Mouse (Mus musculus) gastrocnemius, postnatal 14 days (tissue): Measurements from ENCODE around the gene Usp9x. TPM values are rescaled to one million over a fixed set of nuclear protein-coding genes. Genes with fewer than 3 reads are reported as not detected.

Experiments used
- DNase-seq: peaks from one replicate; pipeline ENCODE4 v3.0.0; 2021; ENCODE audit warnings: mixed read lengths
- intact Hi-C: fragments of 180-260 bp; cut with DNase I; formaldehyde crosslinking; loops from one replicate; pipeline ENCODE4 v1.15.1; 2025; ENCODE audit warnings: low total_unique reads
- long read RNA-seq, 2 experiments: library from polyadenylated mRNA; stranded (forward); transcript quantifications; one replicate each; pipeline ENCODE4 v2.0.0; 2021
- total RNA-seq, 2 experiments: library from RNA; stranded (reverse); gene quantifications; 2 replicates each; pipeline ENCODE4 v1.2.3; 2021

The Usp9x gene
- 100 to 1,000 TPM; 122 to 125 TPM for total RNA-seq
- long read RNA-seq, experiment 1, partial matches to known transcripts, result 7 of 9 reads
- long read RNA-seq, experiment 1, other reads (novel, unspliced or antisense), result 2 of 9 reads
- long read RNA-seq, experiment 2, partial matches to known transcripts, result 9 of 13 reads
- long read RNA-seq, experiment 2, other reads (novel, unspliced or antisense), result 4 of 13 reads

DNA sequence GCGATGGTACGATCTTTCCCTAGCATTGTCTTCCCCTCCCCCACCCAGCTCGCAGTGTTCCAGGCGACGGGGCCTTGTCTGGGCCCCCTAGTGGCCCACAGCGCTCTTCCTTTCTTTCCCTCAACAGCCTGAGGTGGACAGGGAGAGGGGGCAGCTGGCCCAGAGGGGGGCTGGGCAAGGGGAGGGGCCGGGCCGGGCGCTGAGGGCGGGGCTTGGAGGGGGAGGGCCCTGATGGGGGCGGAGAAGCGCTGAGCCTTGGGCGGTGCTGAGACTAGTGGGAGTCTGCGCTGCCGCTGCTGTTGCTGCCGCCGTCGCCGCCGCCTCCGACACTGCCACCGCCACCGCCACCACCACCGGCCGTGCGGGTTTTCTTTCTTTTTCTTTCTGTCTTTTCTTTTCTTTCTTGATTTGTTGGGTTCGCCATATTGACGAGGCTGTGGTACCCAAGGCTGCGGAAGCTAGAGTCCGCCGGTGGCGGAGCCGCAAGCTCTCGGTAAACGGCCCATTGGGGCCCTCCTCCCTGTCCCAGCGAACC lies at the start of gene Usp9x:
Gene Usp9x (plus strand): TSS at position 258 of the 535 bp plus-strand sequence.
- DNase-seq, result peak; percentile 89
- intact Hi-C loops, result no loop called here

DNA sequence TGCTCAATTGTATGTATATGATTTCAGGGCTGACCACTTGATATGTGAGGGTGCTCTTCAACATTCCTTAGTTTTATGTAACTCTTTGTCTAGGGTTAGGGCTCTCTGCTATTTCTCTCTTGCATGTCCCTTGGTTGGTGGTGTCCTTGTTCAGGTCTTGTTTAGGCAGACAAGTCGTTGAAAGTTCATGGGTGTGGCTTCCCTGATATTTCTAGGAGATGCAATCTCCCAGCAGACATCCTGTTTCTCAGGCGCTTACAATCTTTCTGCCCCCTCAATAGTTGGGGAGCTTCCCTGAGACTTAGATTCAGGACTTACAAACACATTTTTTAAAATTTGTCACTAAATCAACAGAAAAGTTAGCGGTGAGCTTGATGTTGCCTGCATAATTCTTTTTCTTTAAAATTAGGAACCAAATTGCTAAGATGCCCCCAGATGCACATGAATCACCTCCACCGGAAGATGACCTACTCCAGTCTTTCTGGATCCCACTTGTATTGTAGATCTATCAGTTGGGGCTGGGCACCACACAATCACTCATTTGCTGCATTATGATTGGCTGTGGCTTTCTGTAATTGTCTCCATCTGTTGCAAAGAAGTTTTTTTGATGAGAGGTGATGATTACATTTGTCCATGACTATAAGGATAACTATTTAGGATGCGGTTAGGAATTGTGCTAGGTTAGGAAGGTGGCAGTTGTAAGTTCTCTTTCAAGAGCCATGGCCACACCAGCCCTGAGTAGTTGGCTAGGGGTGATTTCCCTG lies 48.6 kb upstream of the Usp9x start:
- intact Hi-C loops, result no loop called here

DNA sequence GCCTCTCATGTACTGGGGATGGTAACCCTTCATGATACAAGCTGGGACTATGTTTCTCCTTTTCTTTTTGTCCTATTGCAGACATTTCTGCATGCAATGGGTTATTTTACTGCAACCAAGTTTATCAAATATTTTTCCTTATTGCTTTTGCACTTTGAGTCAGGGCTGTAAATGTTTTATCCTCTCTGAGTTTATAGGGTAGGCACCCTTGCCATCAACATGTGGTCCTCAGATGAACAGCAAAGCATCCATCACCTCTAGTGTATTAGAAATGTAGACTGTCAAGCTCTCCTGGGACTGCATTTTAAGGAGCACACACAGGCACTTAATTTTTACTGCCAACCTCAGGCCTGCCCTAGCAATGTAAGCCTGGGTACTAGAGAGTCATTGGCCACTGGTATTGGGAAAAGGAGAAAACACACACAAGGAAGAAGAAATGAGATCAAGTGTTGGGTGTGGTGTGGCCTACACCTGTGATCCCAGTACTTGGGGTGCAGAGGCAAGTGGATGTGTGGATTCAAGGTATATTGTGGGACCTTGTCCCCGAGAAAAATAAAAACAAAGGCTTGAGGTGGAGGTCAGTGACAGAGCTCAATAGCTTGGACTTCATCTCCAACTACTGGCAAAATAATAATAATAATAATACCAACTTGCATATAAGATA lies 46.6 kb upstream of the Usp9x start:
- intact Hi-C loops, result no loop called here
- DNase-seq, result no peak

More for the DNA sequence above, 48.6 kb upstream of the Usp9x start:
- no peak for DNase-seq

DNA sequence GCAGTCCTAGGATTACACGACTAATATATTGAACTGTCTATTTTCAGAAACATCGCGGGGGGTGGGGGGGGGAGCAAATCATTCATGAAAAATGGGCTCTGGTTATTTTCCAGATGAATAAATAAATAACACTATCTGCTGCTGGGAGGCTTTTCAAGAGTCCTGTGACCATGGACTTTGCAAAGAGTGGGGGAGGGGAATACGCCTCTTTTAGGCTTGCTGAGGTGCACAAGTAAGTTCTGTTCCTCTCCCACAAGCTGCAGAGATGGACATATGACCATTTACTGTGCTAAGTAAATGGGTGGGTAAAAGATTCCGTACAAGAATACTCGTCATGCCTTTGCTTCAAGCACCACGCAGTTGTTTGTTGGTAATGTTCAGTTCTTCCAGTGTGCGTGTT lies 46.0 kb upstream of the Usp9x start:
- no peak for DNase-seq
- intact Hi-C loops, result no loop called here

DNA sequence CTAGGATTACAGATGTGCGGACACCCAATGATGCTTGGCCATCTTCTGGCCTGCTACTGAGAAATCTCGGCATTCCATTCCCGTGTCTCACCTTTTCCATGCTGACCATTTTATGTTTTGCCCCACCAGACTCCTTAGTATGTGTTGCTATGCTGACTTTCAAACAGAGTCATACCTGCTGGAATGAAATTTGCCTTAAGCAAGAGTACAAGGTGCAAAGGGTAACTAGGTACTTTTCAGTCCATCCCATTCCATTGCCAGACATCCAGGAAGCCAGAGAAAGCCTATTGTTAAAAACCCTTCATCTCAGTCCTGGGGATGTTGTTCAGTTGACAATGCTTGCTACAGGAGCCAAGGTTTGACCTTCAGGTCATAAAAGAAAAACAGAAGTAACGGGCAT lies 43.1 kb upstream of the Usp9x start:
- no peak for DNase-seq
- intact Hi-C loops, result no loop called here

DNA sequence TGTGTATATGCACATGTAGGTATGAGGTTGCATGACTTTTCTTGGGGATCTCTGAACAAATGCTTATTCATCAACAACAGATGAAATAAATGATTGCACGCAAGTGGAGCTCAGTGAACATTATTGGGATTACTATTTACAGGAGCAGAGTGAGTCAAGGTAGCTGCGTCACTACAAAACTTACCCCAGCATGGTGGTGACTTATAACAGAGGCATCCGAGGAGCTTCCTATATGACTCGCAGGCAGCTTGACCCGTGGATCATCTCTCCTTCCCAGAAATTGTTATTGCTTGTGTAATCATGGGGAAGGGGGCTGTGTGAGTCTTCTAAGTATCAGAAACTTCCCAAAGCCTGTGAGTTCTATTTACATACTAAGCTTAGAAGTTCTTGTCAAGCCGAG lies 41.3 kb upstream of the Usp9x start:
- DNase-seq, result no peak
- intact Hi-C loops, result no loop called here

DNA sequence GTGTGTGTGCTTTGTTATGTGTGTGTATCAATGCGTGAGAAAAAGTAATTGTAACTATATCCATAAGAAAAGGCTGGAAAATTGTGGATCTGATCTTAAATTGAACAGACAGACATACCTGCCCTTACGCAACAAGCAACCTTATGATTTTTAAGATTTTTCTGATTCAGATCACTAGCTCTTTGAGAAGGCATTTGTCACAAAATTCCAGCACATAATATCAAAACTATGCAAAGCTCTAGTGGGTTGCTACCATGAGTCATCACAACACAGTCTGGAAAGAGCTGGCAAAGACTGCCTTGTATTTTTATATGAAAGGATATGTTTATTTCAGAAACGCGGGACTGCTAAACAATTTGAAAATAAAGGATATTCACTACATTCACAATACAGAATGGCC lies 34.2 kb upstream of the Usp9x start:
- intact Hi-C loops, result no loop called here

DNA sequence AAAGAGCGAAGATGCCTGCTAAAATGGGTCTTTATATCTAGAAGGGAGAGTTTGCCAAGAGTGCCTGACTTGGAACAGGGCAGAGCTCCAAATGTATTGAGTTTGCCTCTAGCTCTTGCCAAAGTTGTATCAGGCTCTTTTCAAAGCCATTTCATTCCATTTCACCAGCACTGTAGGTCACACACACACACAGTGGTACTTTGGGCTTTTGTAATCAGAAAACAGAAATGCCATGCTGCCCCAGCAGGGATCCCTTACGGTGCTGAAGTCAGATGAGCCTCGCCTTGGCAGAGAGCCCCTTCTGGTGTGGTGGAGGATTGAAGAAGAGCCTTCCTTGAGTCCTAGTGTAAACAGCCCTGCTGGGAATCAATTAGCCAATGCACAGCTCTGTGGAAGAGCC lies 32.1 kb upstream of the Usp9x start:
- DNase-seq, result peak; percentile 10
- intact Hi-C loops, result no loop called here

More for the DNA sequence above, 34.2 kb upstream of the Usp9x start:
- DNase-seq, result no peak

DNA sequence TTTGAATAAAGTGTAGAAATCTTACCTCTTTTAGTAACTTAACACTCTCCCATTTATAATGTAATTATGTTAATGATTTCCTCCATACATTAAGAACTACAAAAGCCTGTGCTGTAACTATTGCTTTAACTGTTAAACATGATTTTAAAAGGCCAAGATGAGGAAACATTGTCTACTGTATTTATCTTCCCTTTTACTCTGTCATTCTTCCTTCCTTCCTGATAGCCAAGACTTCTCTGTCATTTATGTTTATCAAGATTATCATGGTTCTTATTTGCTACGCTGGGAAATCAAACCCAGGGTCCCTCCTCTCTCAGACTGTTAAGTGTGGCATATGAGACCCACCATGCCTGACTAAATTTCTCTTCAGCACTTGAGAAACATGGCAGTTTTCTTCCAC lies 30.9 kb upstream of the Usp9x start:
- intact Hi-C loops, result no loop called here
- DNase-seq, result no peak

DNA sequence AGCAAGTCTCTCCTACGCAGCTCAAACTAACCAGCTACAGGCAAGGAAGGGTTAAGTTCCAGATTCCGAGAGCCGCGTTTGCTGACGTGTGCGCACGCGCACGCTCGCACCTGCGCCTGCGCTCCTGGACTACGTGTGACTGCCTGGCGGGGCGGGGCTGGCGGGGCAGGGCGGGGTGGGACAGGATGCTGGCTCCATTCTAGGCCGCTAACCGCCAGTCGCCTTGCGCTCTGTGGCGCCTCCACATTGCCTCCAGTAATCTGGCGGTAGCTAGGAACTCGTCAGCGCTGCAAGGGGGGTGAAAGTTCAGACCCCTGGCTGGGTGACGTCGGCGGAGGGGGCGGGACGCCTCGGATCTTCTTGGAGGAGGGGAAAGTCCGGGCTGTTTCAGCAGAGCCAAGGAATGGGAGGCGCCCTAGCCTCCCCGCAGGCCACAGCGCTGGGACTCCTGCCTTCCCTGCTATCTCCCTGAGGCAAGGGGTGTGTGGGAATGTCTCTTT lies 29.6 kb upstream of the Usp9x start:
- intact Hi-C loops, result no loop called here
- peak; percentile 95 for DNase-seq

DNA sequence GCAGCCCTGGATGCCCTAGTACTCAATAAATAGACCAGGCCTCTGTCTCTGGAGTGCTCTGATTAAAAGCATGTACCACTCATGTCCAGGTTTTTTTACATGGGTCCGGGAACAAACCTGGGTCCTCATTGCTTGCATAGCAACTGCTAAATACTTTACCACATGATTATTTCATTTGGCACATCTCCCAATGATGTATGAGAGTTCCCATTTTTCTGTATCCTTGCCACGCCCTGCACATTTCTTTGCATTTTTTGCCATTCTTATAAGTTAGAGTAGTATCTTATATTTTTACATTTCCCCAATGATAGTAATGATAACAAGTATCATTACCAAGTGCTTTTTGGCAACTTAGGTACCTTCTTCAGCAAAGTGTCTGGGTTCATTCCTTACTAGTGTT lies 27.5 kb upstream of the Usp9x start:
- no peak for DNase-seq
- intact Hi-C loops, result no loop called here

DNA sequence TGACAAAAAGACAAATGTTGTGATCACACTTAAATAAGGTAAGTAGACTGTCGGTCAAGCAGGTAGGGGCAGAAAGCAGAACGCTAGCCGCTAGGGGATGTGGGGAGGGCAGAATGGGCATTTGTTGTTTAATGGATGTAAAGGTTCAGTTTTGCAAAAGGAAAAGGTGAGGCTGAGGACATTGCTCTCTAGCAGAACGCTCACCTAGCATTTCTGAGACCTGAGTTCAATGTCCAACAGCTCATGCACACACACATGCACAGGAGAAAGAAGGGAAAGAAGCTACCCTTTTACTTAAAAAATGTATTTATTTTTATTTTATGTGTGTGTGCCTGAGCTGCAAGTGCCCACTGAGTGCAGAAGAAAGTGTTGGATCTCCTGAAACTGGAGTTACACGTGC lies 26.6 kb upstream of the Usp9x start:
- no peak for DNase-seq
- intact Hi-C loops, result no loop called here

DNA sequence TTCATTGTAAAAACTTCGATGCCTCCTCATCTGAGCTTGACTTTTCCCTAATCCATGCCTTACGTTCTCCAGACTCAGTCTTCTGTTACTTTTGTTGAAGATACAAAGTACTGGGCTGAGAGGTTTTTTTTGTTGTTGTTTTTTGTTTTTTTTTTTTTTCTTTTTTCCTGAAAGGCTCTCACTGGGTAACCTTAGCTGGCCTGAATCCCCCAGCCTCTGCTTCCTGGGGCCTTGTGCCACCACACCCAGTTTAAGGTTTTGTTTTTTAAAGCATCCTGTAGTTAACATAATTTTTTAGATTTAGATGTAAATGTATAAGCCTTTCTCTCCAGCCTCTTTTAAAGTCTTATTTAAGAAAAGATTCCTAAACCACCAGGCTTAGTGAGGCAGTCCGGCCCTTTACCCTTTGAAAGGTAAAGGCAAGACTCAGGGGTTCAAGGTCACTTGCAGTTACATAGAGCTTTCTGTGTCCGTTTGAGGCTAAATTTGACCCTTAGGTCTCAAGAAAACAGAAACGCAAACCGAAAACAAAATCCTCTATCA lies 24.3 kb upstream of the Usp9x start:
- intact Hi-C loops, result no loop called here
- no peak for DNase-seq

DNA sequence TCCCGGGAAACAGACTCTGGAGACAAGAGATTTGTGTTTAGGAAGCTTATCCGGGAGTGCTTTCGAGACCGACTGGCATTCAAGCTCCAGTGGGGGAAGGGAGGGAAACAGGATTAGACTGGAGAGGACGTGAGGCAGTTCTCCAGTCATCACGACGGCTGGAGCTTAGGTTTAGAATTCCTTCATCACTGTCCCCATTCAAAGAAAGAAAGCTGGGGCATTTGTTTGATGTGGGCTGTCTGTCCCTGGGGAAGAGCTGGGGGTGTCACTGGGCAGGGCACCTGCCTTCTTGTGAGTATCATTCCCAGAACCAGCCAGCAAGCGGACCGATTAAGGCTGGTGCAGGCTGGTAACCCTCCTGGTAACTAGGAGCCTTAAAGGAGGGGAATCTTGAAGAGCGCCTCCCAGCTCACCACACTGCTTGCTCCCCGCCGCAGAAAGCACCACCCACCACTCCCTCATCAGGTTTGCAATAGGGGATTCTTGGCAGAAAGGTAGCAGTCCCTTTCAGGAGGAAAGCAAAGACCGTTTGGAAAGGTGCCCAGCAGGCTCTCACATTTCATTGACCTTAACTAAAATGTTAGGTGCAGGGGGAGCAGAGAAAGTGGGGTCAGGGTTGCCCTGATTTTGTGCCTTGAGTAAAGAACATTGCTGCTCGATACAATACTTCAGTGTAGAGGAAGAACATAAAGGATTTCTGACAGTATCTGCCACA lies 23.5 kb upstream of the Usp9x start:
- peak; percentile 8 for DNase-seq
- intact Hi-C loops, result no loop called here

DNA sequence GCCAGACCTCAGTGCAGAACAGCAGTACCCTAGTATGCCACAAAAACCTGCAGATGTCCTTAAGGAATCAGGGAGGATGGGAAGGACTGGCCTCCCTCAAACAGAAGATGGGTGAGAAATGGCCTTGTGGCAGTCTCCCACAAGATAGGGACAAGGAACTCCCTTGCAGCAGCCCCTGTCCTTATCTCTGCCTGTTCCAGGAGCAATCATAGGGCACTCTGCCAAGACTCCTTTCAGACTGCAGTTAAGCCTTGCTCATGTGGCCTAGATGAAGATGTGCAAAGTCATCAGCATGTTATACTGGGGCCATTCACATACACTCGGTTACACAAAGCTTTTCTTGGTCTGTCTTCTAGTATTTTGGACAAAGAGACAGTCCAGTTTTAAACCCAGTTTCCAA lies 16.7 kb upstream of the Usp9x start:
- no peak for DNase-seq
- intact Hi-C loops, result no loop called here

DNA sequence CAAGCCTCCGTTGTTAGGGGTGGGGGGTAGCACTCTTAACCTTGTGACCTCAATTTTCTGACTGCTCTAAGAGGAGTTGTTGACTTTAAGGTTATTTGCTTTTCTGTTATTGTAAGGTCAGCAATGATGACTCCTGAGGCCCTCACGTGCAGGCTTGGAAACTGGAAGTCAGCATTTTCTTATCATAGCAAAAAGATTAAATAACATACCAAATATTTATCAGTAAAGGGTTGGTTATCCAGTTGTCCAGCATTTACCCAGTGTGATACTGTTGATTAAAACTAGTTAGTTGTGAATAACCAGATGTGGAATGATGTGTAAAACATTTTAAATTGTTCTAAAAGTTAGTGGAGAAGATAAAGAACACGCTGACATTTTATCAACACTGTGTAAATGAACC lies 9.3 kb upstream of the Usp9x start:
- intact Hi-C loops, result no loop called here
- no peak for DNase-seq

DNA sequence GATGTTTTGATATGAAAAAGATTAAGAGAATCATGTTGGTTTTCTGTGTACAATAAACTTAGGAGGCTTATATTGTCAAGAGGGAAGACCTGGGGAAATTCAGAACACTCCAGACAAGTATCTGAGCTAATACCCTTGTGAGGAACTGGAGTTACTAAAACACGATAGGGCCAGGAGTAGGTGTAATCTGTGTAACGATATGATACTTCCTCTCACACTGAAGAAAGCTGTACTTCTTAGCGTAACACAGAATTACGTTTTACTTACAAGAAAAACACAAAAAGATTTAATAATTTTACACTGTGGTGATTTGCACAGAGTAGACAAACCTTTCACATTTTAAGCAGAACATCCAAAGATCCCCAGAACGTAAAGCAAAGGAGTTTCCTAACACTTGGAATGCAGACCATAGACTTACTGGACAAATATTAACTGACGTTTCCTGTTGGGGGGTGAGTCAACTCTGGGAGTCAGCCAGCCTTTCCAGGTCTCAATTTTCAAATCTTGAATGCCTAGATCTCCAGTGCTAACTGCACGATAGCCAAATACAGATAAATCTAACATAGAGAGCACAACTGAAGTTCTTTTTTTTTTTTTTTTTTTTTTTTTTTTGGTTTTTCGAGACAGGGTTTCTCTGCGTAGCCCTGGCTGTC lies 6.9 kb upstream of the Usp9x start:
- DNase-seq, result no peak
- intact Hi-C loops, result no loop called here

DNA sequence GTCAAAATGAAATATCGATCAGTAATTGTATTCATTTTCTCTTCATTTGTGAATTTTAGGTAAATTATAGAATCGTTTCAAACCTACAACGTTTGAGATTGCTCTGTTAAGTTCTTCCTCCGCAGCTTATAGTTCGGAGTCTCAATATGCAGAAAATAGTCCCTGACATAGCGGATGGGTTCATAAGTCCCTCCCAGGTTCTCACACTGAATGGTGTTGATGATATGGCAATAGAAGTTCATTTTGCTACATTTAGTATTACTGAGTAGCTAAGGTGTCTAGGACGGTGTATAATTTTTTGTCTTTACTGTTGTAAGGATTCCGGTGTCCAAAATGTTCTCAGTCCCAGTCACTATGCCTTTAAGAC lies 1.1 kb upstream of the Usp9x start:
- intact Hi-C loops, result no loop called here
- no peak for DNase-seq

DNA sequence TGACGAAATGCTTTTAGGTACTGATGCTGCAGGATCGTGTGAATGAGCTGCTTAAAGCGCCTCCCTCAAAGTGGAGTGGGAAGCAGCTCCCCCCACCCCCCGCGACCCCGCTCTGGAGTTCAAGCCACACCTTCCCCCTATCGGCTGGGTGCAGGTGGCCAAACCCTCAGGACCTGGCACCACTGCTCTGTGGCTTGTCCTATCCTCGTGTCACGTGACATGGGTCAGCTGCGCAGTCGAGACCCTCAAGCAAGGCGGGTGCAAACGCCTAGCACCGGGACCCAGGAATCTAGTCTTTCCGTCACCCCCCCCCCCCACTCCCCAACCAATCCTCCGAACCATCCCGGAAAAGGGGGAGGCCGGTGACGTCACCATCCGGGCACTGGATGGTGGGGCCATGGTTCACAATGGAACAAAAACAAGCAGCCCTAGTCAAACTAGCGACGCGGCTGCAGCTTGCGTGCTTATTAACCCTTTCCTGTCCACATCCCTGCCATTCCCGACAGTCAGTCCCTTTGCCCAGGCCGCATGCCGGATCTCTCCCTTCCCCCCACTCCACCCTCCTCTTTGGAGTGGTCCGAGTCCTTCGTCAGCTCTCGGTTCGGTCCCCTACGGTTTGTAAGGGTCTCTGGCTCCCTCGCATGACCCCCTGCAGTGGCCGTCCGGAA lies 591 bp upstream of the Usp9x start:
- intact Hi-C loops, result no loop called here
- peak; percentile 92 for DNase-seq
